Mouse (Mus musculus) cortical plate, adult 2 months (tissue): Measurements from ENCODE around the gene Iars. TPM values are rescaled to one million over a fixed set of nuclear protein-coding genes. Genes with fewer than 3 reads are reported as not detected.
A peak's percentile ranks its signal among the peaks of the same experiment; 100 is the strongest.

Experiments
- H3K27ac ChIP-seq: fragments of 200-500 bp; 2 replicates; pipeline ENCODE4 v1.5.1; 2012; ENCODE audit warnings: low read length, control low read depth, inconsistent platforms; ENCODE audit not compliant: insufficient read depth
- H3K4me1 ChIP-seq: fragments of 200-500 bp; 2 replicates; pipeline ENCODE4 v1.6.1; 2011; ENCODE audit warnings: low read length; ENCODE audit not compliant: control insufficient read depth, insufficient read depth
- H3K4me3 ChIP-seq: fragments of 200-500 bp; 2 replicates; pipeline ENCODE4 v1.5.1; 2011; ENCODE audit warnings: mild to moderate bottlenecking, low read length, control low read depth; ENCODE audit not compliant: insufficient read depth
- CTCF ChIP-seq: fragments of 200-500 bp; IDR thresholded peaks from 2 replicates; pipeline ENCODE4 v1.5.1; 2011; ENCODE audit warnings: mild to moderate bottlenecking, control low read depth, low read length; ENCODE audit not compliant: insufficient read depth; ENCODE audit errors: extremely low read depth
- POLR2A ChIP-seq: fragments of 200-500 bp; IDR thresholded peaks from 2 replicates; pipeline ENCODE4 v1.6.1; 2011; ENCODE audit warnings: mild to moderate bottlenecking, low read length, control low read depth; ENCODE audit not compliant: insufficient read depth; ENCODE audit errors: extremely low read depth
- polyA plus RNA-seq: library from polyadenylated mRNA; depleted of rRNA; stranded (reverse); fragments of >200 nt; gene quantifications from 2 replicates; pipeline ENCODE4 v1.2.3, GENCODE M21; 2012

Gene Iars
- polyA plus RNA-seq, 1 experiment = 37.5 TPM

DNA sequence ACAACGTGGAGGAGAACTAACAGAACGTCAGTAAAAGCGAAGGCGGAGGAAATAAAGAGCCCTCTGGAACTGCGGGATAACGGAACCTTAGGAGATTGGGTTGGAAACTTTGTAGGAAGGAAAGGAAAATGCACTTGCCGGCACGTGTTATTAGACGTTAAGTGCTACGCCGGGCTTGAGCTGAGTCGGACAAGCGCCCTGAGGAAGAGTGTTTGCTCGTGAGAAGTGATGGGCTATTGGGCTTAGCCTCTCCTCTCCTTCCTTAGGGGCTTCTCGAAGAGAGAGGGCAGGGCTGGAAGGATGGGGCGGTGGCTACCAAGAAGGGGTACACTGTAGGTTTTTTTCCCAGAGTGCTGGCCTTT lies 28.7 kb upstream of the Iars start:
- H3K27ac ChIP-seq = no peak overlapping the region
- peak; percentile 78 for TF ChIP-seq POLR2A
- TF ChIP-seq CTCF = no peak
- no peaks in the 10 kb centered on the region for H3K4me1 ChIP-seq
- H3K4me3 ChIP-seq = peak overlapping the region; percentile 47

DNA sequence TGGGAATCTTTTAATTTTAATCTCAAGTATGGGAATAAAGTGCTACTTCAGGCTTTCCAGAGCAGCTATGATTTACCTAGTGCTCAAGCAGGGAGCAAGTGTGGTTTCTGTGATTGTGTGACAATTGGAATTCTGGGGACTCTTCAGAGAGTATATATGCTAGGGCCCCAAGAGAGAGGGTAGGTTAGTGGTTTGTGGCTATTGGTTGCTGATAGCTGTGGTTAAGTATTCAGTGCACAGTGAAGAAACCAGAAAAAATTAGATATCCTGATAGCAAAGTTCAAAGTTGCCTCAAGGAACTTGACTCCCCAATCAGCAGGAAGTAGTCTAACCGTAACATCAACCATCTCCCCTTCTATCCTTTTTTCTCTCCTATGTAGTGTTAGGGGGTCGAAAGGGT lies 4.1 kb upstream of the Iars start:
- H3K4me3 ChIP-seq = no peak overlapping the region
- no peaks in the 10 kb centered on the region for H3K4me1 ChIP-seq
- TF ChIP-seq POLR2A (no peak), CTCF (no peak)
- no peak overlapping the region for H3K27ac ChIP-seq

GRCm38 (mm10) chr13:49682233-49682846 lies 440 bp downstream of the Iars start:
- TF ChIP-seq CTCF (no peak), POLR2A (no peak)
- Histone ChIP-seq H3K4me1 (no peaks in the 10 kb centered on the region), H3K4me3 (peak overlapping the region; percentile 71), H3K27ac (0 out of 2 replicates have a peak overlapping the region, but pooled peaks have one; percentile 8)

GRCm38 (mm10) chr13:49684266-49684665 lies 2.4 kb downstream of the Iars start:
- H3K27ac ChIP-seq = 0 out of 2 replicates have a peak overlapping the region, but pooled peaks have one; percentile 6
- TF ChIP-seq CTCF = no peak
- TF ChIP-seq POLR2A = no peak
- no peak overlapping the region for H3K4me3 ChIP-seq
- H3K4me1 ChIP-seq = no peaks in the 10 kb centered on the region

DNA sequence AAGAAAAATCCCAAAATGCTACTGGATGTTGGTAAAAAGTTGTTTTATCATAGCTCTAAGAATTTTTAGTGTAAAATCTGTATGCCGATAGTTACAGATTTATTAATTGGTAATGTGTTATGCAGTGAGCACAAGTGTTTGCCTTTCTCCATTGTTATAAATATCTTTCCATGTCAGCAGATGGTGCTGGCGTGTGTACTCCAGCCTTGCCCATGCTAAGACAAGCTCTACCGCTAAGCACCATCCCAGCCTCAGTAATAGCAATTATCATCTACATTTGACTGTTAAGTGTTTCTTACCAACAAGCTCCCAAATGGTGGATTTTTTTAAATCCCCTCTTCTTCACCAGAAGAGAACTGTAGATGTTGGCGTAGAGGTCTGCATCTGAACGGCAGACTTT lies 9.2 kb downstream of the Iars start:
- no peaks in the 10 kb centered on the region for H3K4me1 ChIP-seq
- H3K4me3 ChIP-seq = no peak overlapping the region
- TF ChIP-seq CTCF (no peak), POLR2A (no peak)
- H3K27ac ChIP-seq = no peak overlapping the region

DNA sequence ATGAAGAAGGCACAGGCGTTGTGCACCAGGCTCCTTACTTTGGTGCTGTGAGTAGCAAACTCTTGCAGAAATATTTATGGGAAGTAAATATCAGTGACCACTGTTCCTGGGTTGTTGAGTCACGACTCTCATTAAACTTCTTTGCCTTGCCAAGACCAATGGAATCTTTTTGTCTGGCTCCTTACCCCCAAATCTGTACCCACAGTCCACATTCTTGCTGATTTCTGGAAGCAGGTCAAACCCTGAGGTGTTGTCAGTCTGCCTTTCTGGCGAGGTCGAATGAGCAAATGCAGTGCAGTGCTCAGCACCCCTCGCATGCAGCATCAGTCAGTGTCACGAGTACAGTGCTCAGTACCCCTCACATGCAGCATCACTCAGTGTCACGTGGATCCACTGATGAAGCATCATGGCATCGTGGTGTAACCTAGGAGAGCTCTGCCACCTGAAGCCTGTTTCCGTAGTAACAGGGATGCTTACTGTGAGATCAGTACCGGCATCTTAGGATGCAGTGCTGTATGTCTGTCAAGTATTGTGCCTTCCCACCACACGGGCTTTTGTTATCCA lies 21.4 kb downstream of the Iars start:
- no peak for TF ChIP-seq CTCF
- no peak for TF ChIP-seq POLR2A
- Histone ChIP-seq H3K4me1 (no peaks in the 10 kb centered on the region), H3K4me3 (no peak overlapping the region), H3K27ac (no peak overlapping the region)

GRCm38 (mm10) chr13:49706032-49706690 lies 24.3 kb downstream of the Iars start:
- Histone ChIP-seq H3K4me3 (no peak overlapping the region), H3K4me1 (no peaks in the 10 kb centered on the region), H3K27ac (no peak overlapping the region)
- TF ChIP-seq POLR2A (no peak), CTCF (no peak)

- H3K4me3 ChIP-seq = no peak overlapping the region
- H3K27ac ChIP-seq = no peak overlapping the region
- TF ChIP-seq CTCF = no peak
- no peak for TF ChIP-seq POLR2A
- no peaks in the 10 kb centered on the region for H3K4me1 ChIP-seq
Observed at GRCm38 (mm10) chr13:49708311-49708710, 26.4 kb downstream of the Iars start.

- Histone ChIP-seq H3K4me1 (no peaks in the 10 kb centered on the region), H3K27ac (no peak overlapping the region), H3K4me3 (no peak overlapping the region)
- TF ChIP-seq CTCF (no peak), POLR2A (no peak)
Observed at GRCm38 (mm10) chr13:49712047-49712721, 30.3 kb downstream of the Iars start.
